9 mouse cellular contexts compared by ENCODE assay signal in the genomic region with DNA sequence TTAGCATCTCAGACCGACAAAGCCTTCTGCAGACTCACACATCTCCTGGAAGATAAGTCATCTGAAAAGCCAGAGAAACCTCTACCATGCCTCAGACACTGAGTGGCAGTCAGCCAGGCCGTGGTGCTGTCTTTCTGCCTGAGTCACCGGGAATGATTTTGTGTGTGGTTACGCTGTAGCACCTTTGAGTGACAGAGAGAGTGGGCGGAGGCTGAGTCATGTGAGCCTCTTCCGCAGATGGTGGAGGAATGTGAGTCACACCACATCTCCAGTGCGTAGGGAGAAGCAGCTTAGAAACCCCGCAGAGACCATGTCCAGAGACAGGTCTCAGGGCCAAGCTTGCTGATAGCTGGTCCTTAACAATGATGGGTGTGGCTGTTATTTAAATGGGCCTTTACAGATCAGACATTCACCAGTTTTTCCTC.
DNase-seq lines count a peak whose midpoint lies in the region; TF ChIP-seq lines count a peak whose summit lies in the region.
"Had no signal": no experiment of that assay in that cellular context is flagged by ENCODE, and none has a peak within 500 bp of the region (broad histone marks: within the 10 kb centered on the region; RNA-seq: fewer than 3 reads in every experiment).

No protein-coding gene starts in this region.

- H3K4me3 ChIP-seq in gastrocnemius, adult 2 months = no peak overlapping the region
- no peak overlapping the region for H3K4me3 ChIP-seq in ES-E14 (ENCODE audit: insufficient read depth in 1 of 2, low read depth in 1 of 2, low read length in 2 of 2, poor library complexity in 1 of 2, severe bottlenecking in 1 of 2)
- peak overlapping the region; percentile 77 for H3K4me3 ChIP-seq in megakaryocyte, embryonic 14.5 days (replicated peaks)
- H3K4me3 ChIP-seq: hindbrain, embryonic 15.5 days had no signal

- no peaks in the 10 kb centered on the region for H3K36me3 ChIP-seq in ES-E14 (ENCODE audit: control insufficient read depth, insufficient read depth, low read length, poor library complexity, severe bottlenecking)
- H3K36me3 ChIP-seq in megakaryocyte, embryonic 14.5 days (replicated peaks; ENCODE audit: low read length) = peaks cover 2% of the 10 kb centered on the region
- H3K36me3 ChIP-seq: hindbrain, embryonic 15.5 days had no signal

- H3K27me3 ChIP-seq in megakaryocyte, embryonic 14.5 days (replicated peaks) = peaks cover 3% of the 10 kb centered on the region
- H3K27me3 ChIP-seq: hindbrain, embryonic 15.5 days had no signal

- H3K9me3 ChIP-seq in ES-E14 (ENCODE audit: control insufficient read depth, insufficient read depth, low read depth, low read length) = no peaks in the 10 kb centered on the region
- peaks cover 8% of the 10 kb centered on the region for H3K9me3 ChIP-seq in megakaryocyte, embryonic 14.5 days
- H3K9me3 ChIP-seq: hindbrain, embryonic 15.5 days had no signal

- no peak overlapping the region for H3K9ac ChIP-seq in ES-E14 (ENCODE audit: insufficient read depth, low read depth, low read length, poor library complexity, severe bottlenecking)
- H3K9ac ChIP-seq: hindbrain, embryonic 15.5 days had no signal

- in situ Hi-C loops in ES-E14 (cut with MboI; ENCODE audit: low sequenced_read_pairs in 2 of 2, unreplicated experiment in 2 of 2) = no loop called here

- H3K27ac ChIP-seq in gastrocnemius, adult 2 months = no peak overlapping the region
- H3K27ac ChIP-seq in ES-E14 (ENCODE audit: insufficient read depth, low read depth, low read length, poor library complexity, severe bottlenecking) = no peak overlapping the region
- H3K27ac ChIP-seq: hindbrain, embryonic 15.5 days had no signal

- intact Hi-C loops in gastrocnemius, adult 2 months (cut with DNase I) = no loop called here

- H3K4me1 ChIP-seq in ES-E14 (ENCODE audit: control insufficient read depth in 2 of 2, insufficient read depth in 2 of 2, low read length in 2 of 2, poor library complexity in 1 of 2) = peaks cover 0 to 4% of the 10 kb centered on the region in 2 experiments; a peak in 2 of 4 replicates
- H3K4me1 ChIP-seq in megakaryocyte, embryonic 14.5 days = peaks cover 34% of the 10 kb centered on the region

- no peak for TF ChIP-seq CTCF in gastrocnemius, adult 2 months (IDR thresholded peaks at IDR 0.05)

- peak; percentile 34 for DNase-seq in gastrocnemius, adult 2 months
- DNase-seq in gastrocnemius, postnatal 10 days = no peak
- DNase-seq in ES-E14 (ENCODE audit: low read depth, low spot score) = peak; percentile 65
- DNase-seq in frontal cortex, adult 2 months (ENCODE audit: extremely low spot score in 1 of 2, low spot score in 1 of 2) = peak; percentile 90 to 93
- DNase-seq in thymus, postnatal 36 days = peak; percentile 41 to 62
- no peak for DNase-seq in retina, embryonic 14.5 days (ENCODE audit: low spot score)
- DNase-seq in gastrocnemius, postnatal 4 days (ENCODE audit: low spot score in 2 of 2) = no peak

TF ChIP-seq in ES-E14, 5 proteins besides CTCF, POLR2A, EP300 and RAD21:
- no peak for TF ChIP-seq HCFC1 (IDR thresholded peaks at IDR 0.05; ENCODE audit: borderline replicate concordance, insufficient read depth, low read length)
- no peak for TF ChIP-seq CHD2 (IDR thresholded peaks at IDR 0.05; ENCODE audit: low read depth, low read length)
- TF ChIP-seq ZC3H11A (IDR thresholded peaks at IDR 0.05; ENCODE audit: borderline replicate concordance, low read depth, low read length) = no peak
- TF ChIP-seq MAFK (IDR thresholded peaks at IDR 0.05; ENCODE audit: insufficient read depth, low read depth, low read length) = no peak
- no peak for TF ChIP-seq ZNF384 (IDR thresholded peaks at IDR 0.05; ENCODE audit: low read depth, low read length)

Comparison
In these comparisons a context has a peak if more than half of its experiments do, and no peak if none do; other contexts are left out.
1. DNase-seq: peak in gastrocnemius, adult 2 months (single experiment), ES-E14 (single experiment), frontal cortex, adult 2 months (2 of 2) and thymus, postnatal 36 days (2 of 2); none in gastrocnemius, postnatal 10 days (single experiment), retina, embryonic 14.5 days (single experiment) and gastrocnemius, postnatal 4 days (0 of 2).